Mouse (Mus musculus) lung, adult 2 months (tissue): ENCODE results near the gene Prdm11. TPM values are rescaled to one million over a fixed set of nuclear protein-coding genes. Genes with fewer than 3 reads are reported as not detected.

Experiments
- DNase-seq: peaks from one replicate; pipeline ENCODE4 v3.0.0; 2022
- H3K4me1 ChIP-seq: fragments of 200-500 bp; 2 replicates; pipeline ENCODE4 v1.6.1; 2011; ENCODE audit warnings: low read length; ENCODE audit not compliant: control insufficient read depth, insufficient read depth
- H3K4me3 ChIP-seq: fragments of 200-500 bp; replicated peaks from 2 replicates; pipeline ENCODE3; 2011; ENCODE audit warnings: low read depth, mild to moderate bottlenecking, control low read depth, low read length; ENCODE audit errors: extremely low read depth
- CTCF ChIP-seq: fragments of 200-500 bp; IDR thresholded peaks from 2 replicates; pipeline ENCODE4 v1.5.1; 2011; ENCODE audit warnings: mild to moderate bottlenecking, low read length, control low read depth; ENCODE audit not compliant: insufficient read depth
- POLR2A ChIP-seq: fragments of 200-500 bp; IDR thresholded peaks from 2 replicates; pipeline ENCODE4 v1.6.1; 2011; ENCODE audit warnings: low read depth, mild to moderate bottlenecking, control low read depth, low read length, borderline replicate concordance; ENCODE audit errors: extremely low read depth
- WGBS: fragments of 180-500 bp; shearing (Covaris S2); methylation state at CpG from one replicate; pipeline ENCODE4 v1.1.7; 2018; 5-methylcytosine and 5-hydroxymethylcytosine counted together
- polyA plus RNA-seq: library from polyadenylated mRNA; depleted of rRNA; stranded (reverse); fragments of >200 nt; gene quantifications from 2 replicates; pipeline ENCODE4 v1.2.3, GENCODE M21; 2012

Prdm11 gene
- polyA plus RNA-seq, 1 experiment = 12.3 TPM

GRCm38 (mm10) chr2:93014093-93014937, 31.7 kb downstream of the Prdm11 start:
- Histone ChIP-seq H3K4me3 (peak overlapping the region; percentile 30), H3K4me1 (peaks cover 5% of the 10 kb centered on the region)
- peak; percentile 44 for DNase-seq
- TF ChIP-seq POLR2A = no peak
- no peak for TF ChIP-seq CTCF
- WGBS = 6% methylated on average over 48 of the region's 50 CpGs

GRCm38 (mm10) chr2:93013415-93014092, 32.4 kb downstream of the Prdm11 start:
- H3K4me3 ChIP-seq = no peak overlapping the region
- TF ChIP-seq POLR2A (no peak), CTCF (no peak)
- DNase-seq = no peak
- 61% methylated on average over 8 of the region's 8 CpGs for WGBS
- H3K4me1 ChIP-seq = peaks cover 5% of the 10 kb centered on the region

DNA sequence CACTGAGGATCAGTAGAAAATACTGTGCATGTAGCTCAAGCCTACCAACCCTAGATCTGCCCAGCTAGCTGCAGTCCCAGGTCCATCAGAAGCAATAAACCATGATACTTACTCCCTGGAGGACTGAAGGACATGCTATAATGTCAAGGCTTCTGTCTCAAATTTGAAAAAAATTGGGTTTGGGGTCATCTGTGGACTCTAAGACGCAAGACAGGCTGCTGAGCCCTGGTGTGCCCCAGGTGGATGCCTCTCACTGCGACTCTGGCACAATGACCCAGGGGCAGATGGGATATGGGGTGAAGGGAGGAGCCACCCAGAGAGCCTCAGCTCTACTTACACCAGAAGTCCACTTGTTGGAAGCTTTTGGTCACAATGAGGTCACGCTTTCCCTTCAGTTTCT, 33.0 kb downstream of the Prdm11 start:
- TF ChIP-seq POLR2A = no peak
- no peak for TF ChIP-seq CTCF
- no peak overlapping the region for H3K4me3 ChIP-seq
- peaks cover 5% of the 10 kb centered on the region for H3K4me1 ChIP-seq
- no peak for DNase-seq
- 94% methylated on average over 3 of the region's 3 CpGs for WGBS

DNA sequence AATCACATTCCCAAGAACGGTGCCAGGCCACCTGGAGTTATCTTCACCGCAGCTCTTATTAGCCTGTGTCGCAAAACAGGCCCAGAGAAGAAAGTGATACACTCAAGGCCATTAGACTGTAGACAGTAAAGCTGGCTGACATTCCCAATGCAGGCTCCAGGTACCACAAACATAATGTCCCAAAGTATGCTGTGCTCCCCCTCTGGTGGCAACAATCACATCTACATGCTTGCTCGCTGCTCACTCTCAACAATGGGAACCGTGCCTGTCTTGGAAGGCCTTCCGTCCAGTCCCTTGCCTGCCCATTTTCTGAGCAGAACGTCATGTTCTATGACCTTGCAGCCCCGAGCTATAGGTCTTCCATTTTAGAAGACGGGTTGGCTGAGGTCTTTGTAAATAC, 34.0 kb downstream of the Prdm11 start:
- peaks cover 5% of the 10 kb centered on the region for H3K4me1 ChIP-seq
- no peak for TF ChIP-seq POLR2A
- TF ChIP-seq CTCF = no peak; the same call in 1 of the 2 replicates
- WGBS = 79% methylated on average over 9 of the region's 9 CpGs

DNA sequence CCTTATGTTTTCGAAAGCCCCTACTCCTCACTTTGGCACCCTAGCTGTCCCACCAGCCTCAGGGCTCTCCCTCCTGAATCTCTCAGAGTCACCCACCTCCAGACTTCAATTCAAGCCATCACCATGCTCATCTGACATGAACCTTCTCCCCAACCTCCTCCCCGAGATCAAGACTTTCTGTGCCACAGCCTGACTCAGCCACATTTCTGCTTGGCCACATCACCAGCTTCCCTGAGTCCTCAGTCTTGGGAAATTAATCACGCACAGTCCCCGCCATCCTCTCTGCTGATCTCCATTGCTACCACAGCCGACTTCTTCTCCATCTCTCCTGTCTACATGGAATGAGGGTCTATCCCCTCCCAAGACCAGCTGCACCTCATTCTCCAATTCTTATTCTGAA, 34.5 kb downstream of the Prdm11 start:
- Histone ChIP-seq H3K4me1 (peaks cover 5% of the 10 kb centered on the region), H3K4me3 (no peak overlapping the region)
- no peak for TF ChIP-seq POLR2A
- TF ChIP-seq CTCF = no peak
- WGBS = 97% methylated on average over 5 of the region's 5 CpGs
- no peak for DNase-seq

More for the DNA sequence above, 34.0 kb downstream of the Prdm11 start:
- no peak overlapping the region for H3K4me3 ChIP-seq
- DNase-seq = no peak

DNA sequence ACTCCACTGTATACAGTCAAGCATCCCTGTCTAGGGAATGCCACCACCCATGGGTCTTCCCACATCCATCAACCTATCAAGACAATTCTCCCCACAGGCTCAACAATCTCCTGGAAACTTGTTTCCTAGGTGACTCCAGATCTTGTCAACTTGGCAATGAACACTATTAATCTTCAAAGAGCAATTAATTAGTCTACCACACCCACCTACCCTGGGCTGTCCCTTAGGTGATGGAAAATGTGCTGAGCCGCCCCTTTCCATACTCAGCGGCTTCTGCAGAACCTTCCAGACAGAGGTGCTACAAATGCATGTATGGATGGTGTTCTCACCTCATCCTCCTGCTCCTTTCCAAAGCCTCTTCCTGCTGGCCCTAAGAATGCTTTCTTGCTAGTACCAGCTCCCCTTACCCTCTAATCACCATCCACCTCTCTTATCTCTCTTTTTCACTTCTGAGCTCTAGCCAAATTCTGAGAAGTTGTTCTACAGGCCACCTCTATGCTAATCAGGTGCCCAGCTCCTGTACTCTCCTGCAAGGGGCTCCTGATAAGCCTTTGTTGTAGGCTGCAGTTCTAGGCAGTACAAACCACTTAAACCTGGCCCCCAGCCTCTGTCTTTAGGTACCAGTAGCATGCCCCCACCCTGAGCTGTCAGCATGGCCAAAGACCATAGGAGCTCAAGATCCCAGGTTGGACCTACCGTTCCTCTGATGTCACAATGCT, 37.8 kb downstream of the Prdm11 start:
- H3K4me1 ChIP-seq = no peaks in the 10 kb centered on the region
- no peak for TF ChIP-seq CTCF
- no peak for TF ChIP-seq POLR2A
- 96% methylated on average over 3 of the region's 3 CpGs for WGBS
- no peak for DNase-seq
- no peak overlapping the region for H3K4me3 ChIP-seq

DNA sequence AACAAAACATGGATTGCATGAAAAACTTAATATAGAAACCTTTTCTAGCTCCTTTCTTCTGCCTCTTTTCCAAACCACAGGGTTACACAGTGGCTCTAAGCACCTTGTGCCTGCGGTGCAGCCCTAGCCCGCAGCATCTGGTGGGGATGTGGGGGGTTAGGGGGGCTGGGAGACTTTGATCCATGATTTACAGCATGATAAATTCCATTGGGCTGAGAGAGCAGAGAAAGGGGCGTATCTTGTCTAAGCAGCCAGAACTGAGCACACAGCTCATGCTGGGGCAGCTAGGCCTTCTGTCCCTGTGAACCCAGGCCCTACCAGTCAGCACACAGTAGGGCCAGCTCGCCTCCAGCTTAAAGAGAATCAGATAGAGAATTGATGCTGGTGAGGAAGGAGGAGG, 40.9 kb downstream of the Prdm11 start:
- DNase-seq = no peak
- Histone ChIP-seq H3K4me3 (no peak overlapping the region), H3K4me1 (no peaks in the 10 kb centered on the region)
- WGBS = 74% methylated on average over 4 of the region's 4 CpGs
- no peak for TF ChIP-seq CTCF
- no peak for TF ChIP-seq POLR2A

DNA sequence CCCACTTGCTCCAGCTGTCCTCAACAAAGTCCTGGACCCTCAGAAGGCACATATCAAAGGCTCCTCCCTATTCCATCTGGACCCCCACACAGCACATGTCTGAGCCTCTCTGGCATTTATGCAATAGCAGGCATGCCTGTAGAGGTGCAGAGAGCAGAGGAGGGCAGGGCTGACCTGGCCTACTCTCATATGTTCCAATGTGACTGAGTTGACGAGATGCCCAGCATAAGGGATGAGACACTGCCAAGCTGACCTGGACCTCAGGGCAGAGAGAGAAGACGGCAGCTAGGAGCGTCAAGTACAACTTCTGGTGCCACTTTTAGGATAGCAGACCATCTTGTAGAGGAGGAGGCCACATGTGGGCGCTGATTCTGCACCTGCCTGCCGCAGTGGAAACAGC, 54.0 kb downstream of the Prdm11 start:
- Histone ChIP-seq H3K4me3 (no peak overlapping the region), H3K4me1 (peaks cover 17% of the 10 kb centered on the region)
- TF ChIP-seq CTCF = no peak
- DNase-seq = no peak
- WGBS = 88% methylated on average over 5 of the region's 5 CpGs

GRCm38 (mm10) chr2:92989593-92989992, 56.4 kb downstream of the Prdm11 start:
- H3K4me3 ChIP-seq = no peak overlapping the region
- no peak for DNase-seq
- peaks cover 17% of the 10 kb centered on the region for H3K4me1 ChIP-seq
- WGBS = 88% methylated on average over 9 of the region's 9 CpGs
- TF ChIP-seq POLR2A (no peak), CTCF (no peak)
